Mouse (Mus musculus) neural tube, embryonic 14.5 days (tissue): ENCODE results near the gene Gtf2ird1. TPM values are rescaled to one million over a fixed set of nuclear protein-coding genes. Genes with fewer than 3 reads are reported as not detected.

Experiments used
- ATAC-seq: fragments of 200-750 bp; cut with Nextera tagmentation; 2 replicates; pipeline ENCODE4 v1.8.0; 2017; ENCODE audit warnings: low read depth, mild to moderate bottlenecking, moderate TSS enrichment, moderate library complexity
- H3K27ac ChIP-seq: fragments of 300-500 bp; sonication (generic); 2 replicates; pipeline ENCODE4 v1.5.1; 2014; ENCODE audit warnings: low read depth, mild to moderate bottlenecking, control low read depth, low read length, moderate library complexity, mixed read lengths
- H3K27me3 ChIP-seq: fragments of 300-500 bp; sonication (generic); 2 replicates; pipeline ENCODE4 v1.6.1; 2014; ENCODE audit warnings: low read length; ENCODE audit not compliant: control insufficient read depth, insufficient read depth
- H3K36me3 ChIP-seq: fragments of 300-500 bp; sonication (generic); 2 replicates; pipeline ENCODE4 v1.6.1; 2014; ENCODE audit warnings: low read length, mixed read lengths; ENCODE audit not compliant: control insufficient read depth, insufficient read depth
- H3K4me1 ChIP-seq: fragments of 300-500 bp; sonication (generic); 2 replicates; pipeline ENCODE4 v1.6.1; 2014; ENCODE audit warnings: low read length; ENCODE audit not compliant: control insufficient read depth, insufficient read depth
- H3K4me2 ChIP-seq: fragments of 300-500 bp; sonication (generic); 2 replicates; pipeline ENCODE4 v1.6.1; 2014; ENCODE audit warnings: mild to moderate bottlenecking, low read depth, low read length, control low read depth
- H3K4me3 ChIP-seq: fragments of 300-500 bp; sonication (generic); 2 replicates; pipeline ENCODE4 v1.5.1; 2014; ENCODE audit warnings: low read depth, low read length, control low read depth, mixed read lengths
- H3K9ac ChIP-seq: fragments of 300-500 bp; sonication (generic); replicated peaks from 2 replicates; pipeline ENCODE4 v1.6.1; 2014; ENCODE audit warnings: low read depth, mild to moderate bottlenecking, control low read depth, low read length, mixed read lengths
- H3K9me3 ChIP-seq: fragments of 300-500 bp; sonication (generic); 2 replicates; pipeline ENCODE4 v1.6.1; 2016; ENCODE audit warnings: low read length; ENCODE audit not compliant: control insufficient read depth
- WGBS: fragments of 180-500 bp; shearing (Covaris S2); extraction: QIAGEN DNeasy Blood & Tissue Kit; methylation state at CpG from one replicate; pipeline ENCODE4 v1.1.7; 2014; 5-methylcytosine and 5-hydroxymethylcytosine counted together
- polyA plus RNA-seq: library from polyadenylated mRNA; unstranded; fragments of >200 nt; fragmentation: Nextera tagmentation; extraction: Ambion mirVana; gene quantifications from 2 replicates; pipeline ENCODE4 v1.2.1, GENCODE M21; 2014

Gene Gtf2ird1
- 60.3 and 63.4 TPM in 2 replicates for polyA plus RNA-seq

DNA sequence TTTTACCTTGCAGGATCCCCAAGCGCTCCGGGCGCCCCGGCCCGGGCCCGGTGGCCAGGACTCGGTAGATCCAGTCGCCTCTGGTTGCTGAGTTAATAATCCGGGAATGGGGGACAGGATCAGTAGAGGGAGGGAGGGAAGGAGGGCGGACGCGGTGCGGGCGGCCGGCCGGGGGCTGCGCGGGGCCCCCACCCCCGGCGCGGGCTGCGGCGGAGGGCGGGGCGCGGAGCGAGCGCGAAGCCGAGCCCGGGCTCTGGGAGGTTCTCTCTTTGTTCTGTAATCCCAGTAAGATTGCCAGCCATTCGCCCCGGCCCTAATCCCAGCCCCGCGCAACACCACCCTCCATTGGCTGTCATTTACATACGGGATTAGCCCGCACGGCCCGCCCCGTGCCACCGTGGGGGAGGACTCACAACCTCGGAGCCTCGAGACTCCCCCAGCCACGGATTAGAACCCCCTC lies at the start of gene Gtf2ird1:
TSS of gene Gtf2ird1 (minus strand) at position 214 of the 460 bp plus-strand sequence.
- ATAC-seq = peak; percentile 84
- WGBS = under 1% methylated on average over 39 of the region's 44 CpGs
- Histone ChIP-seq H3K27me3 (no peaks in the 10 kb centered on the region), H3K9me3 (no peaks in the 10 kb centered on the region), H3K27ac (peak within 1 kb of the TSS; percentile 91), H3K4me2 (peak within 1 kb of the TSS; percentile 61), H3K4me1 (peaks cover 11% of the 10 kb centered on the region), H3K4me3 (peak within 1 kb of the TSS; percentile 73), H3K36me3 (no peaks in the 10 kb centered on the region), H3K9ac (peak within 1 kb of the TSS; percentile 90)

- no peaks in the 10 kb centered on the region for H3K27me3 ChIP-seq
- peaks cover 54% of the 10 kb centered on the region for H3K36me3 ChIP-seq
- no peak overlapping the region for H3K9ac ChIP-seq
- H3K9me3 ChIP-seq = no peaks in the 10 kb centered on the region
- no peaks in the 10 kb centered on the region for H3K4me1 ChIP-seq
- H3K27ac ChIP-seq = peak overlapping the region; percentile 55
- ATAC-seq = peak; percentile 80
- no peak overlapping the region for H3K4me3 ChIP-seq
- H3K4me2 ChIP-seq = no peak overlapping the region
- WGBS = 48% methylated on average over 9 of the region's 9 CpGs
Measured at GRCm38 (mm10) chr5:134505810-134506292, 49.3 kb upstream of the Gtf2ird1 start.

DNA sequence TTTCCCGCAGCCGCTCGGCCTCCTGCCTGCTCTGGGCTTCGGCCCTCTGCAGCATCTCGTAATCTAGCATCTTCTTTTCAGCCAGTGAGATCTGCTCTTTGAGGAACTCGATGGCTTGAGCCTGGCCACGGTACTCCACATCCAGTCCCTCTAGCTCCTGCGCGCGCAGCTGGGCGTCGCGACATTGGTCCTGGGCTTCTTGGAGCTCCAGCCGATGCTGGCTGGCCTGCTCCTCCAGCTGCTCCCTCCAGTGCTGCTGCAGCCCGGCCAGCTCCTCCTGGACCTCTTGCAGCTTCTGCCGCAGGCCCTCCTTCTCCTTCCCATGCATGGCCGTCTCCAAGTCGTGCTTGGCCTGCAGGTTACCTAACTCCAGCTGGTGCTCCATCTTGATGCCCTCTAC lies 46.1 kb upstream of the Gtf2ird1 start:
- Histone ChIP-seq H3K36me3 (peaks cover 31% of the 10 kb centered on the region), H3K9me3 (no peaks in the 10 kb centered on the region), H3K27ac (no peak overlapping the region), H3K4me1 (no peaks in the 10 kb centered on the region), H3K4me3 (no peak overlapping the region), H3K4me2 (no peak overlapping the region), H3K9ac (no peak overlapping the region), H3K27me3 (no peaks in the 10 kb centered on the region)
- no peak for ATAC-seq
- WGBS = 95% methylated on average over 18 of the region's 18 CpGs

DNA sequence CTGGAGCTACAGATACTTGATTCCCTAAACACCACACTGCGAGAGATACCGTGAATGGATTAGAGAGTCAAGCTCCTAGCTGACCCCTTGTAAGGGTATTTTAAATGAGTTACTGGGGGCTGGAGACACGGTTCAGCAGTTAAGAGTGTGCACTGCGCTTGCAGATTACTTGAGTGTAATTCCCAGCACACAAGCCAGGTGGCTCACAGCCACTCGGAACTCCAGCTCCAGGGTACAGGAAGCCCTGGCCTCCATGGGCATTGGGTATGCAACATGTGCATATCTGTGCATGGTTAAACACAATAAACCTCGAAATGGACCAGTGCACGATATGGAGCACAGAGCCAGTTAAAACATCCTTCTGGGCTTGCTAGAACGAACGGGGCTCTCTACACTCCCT lies 44.9 kb upstream of the Gtf2ird1 start:
- Histone ChIP-seq H3K4me3 (no peak overlapping the region), H3K9ac (no peak overlapping the region), H3K4me1 (no peaks in the 10 kb centered on the region), H3K27ac (no peak overlapping the region), H3K27me3 (no peaks in the 10 kb centered on the region), H3K9me3 (no peaks in the 10 kb centered on the region), H3K36me3 (peaks cover 35% of the 10 kb centered on the region), H3K4me2 (no peak overlapping the region)
- no peak for ATAC-seq
- 87% methylated on average over 9 of the region's 9 CpGs for WGBS

DNA sequence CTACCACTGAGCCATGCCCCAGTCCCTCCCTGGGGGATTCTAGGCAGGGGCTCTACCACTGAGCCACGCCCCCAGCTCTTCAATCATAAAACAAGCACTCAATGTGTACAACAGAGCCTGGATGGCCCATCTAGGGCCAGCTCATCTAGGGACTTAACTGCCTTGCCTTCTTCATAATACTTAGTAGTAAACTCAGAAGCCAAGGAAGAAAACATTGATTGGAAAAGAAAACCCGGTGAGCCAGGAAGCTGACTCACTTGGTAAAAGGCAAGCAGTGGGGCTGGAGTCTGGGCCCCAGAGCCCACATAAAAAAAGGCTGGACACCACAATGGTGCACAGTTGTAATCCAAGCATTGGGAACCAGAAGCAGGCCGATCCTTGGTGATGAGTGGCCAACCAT lies 44.2 kb upstream of the Gtf2ird1 start:
- no peak for ATAC-seq
- Histone ChIP-seq H3K27me3 (no peaks in the 10 kb centered on the region), H3K9me3 (no peaks in the 10 kb centered on the region), H3K4me2 (no peak overlapping the region), H3K9ac (no peak overlapping the region), H3K4me1 (no peaks in the 10 kb centered on the region), H3K27ac (no peak overlapping the region), H3K4me3 (no peak overlapping the region), H3K36me3 (peaks cover 42% of the 10 kb centered on the region)
- 95% methylated on average over 3 of the region's 3 CpGs for WGBS

DNA sequence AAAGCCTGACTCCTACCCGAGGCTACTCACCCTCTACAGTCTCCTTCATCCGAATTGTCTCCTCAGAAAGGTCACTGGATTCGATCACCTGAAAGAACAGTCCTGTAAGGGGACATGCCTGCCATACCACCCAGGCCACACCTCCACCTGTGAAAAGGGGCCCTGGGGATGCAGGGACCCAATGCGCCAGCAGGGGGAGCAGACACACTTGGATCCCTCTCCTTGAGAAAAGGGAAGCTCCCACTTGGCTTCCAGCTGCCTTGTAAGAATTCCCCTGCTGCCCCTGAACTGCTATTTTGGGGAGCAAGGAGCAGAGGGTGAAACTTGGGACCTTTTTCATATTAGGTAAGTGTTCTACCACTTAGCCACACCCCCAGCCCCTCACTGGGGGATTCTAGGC lies 43.5 kb upstream of the Gtf2ird1 start:
- H3K4me2 ChIP-seq = no peak overlapping the region
- 79% methylated on average over 4 of the region's 4 CpGs for WGBS
- H3K9me3 ChIP-seq = no peaks in the 10 kb centered on the region
- peaks cover 48% of the 10 kb centered on the region for H3K36me3 ChIP-seq
- no peaks in the 10 kb centered on the region for H3K4me1 ChIP-seq
- no peak for ATAC-seq
- H3K27me3 ChIP-seq = no peaks in the 10 kb centered on the region
- no peak overlapping the region for H3K27ac ChIP-seq
- no peak overlapping the region for H3K4me3 ChIP-seq
- no peak overlapping the region for H3K9ac ChIP-seq

DNA sequence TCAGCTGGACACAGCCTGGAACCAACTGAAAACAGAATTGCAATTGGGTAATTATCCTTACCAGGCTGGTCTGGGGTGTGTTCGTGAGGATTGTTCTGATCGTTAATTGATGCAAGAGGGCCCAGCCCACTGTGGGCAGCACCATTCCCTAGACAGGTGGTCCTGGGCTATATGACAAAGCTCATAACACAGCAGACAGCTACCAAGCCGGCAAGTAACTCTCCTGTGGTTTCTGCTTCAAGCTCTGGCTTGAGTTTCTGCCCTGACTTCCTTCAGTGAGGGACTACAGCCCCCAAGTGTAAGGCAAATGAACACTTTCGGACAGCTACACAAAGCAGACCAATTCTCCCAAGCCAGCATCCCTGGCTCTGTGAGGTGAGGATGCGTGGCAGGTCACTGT lies 40.5 kb upstream of the Gtf2ird1 start:
- no peak for ATAC-seq
- 94% methylated on average over 5 of the region's 5 CpGs for WGBS
- Histone ChIP-seq H3K4me3 (no peak overlapping the region), H3K27ac (no peak overlapping the region), H3K4me1 (no peaks in the 10 kb centered on the region), H3K27me3 (no peaks in the 10 kb centered on the region), H3K36me3 (peaks cover 50% of the 10 kb centered on the region), H3K9me3 (no peaks in the 10 kb centered on the region), H3K9ac (no peak overlapping the region), H3K4me2 (no peak overlapping the region)

- Histone ChIP-seq H3K4me3 (no peak overlapping the region), H3K27me3 (no peaks in the 10 kb centered on the region), H3K4me2 (no peak overlapping the region), H3K27ac (no peak overlapping the region), H3K4me1 (no peaks in the 10 kb centered on the region), H3K9me3 (no peaks in the 10 kb centered on the region), H3K36me3 (peaks cover 47% of the 10 kb centered on the region), H3K9ac (no peak overlapping the region)
- ATAC-seq = no peak
- 87% methylated on average over 4 of the region's 4 CpGs for WGBS
Measured at GRCm38 (mm10) chr5:134495796-134496195, 39.3 kb upstream of the Gtf2ird1 start.

GRCm38 (mm10) chr5:134494142-134494541 lies 37.6 kb upstream of the Gtf2ird1 start:
- peak; percentile 62; the same call in 1 of the 2 replicates for ATAC-seq
- H3K4me1 ChIP-seq = no peaks in the 10 kb centered on the region
- no peak overlapping the region for H3K9ac ChIP-seq
- H3K9me3 ChIP-seq = no peaks in the 10 kb centered on the region
- peaks cover 58% of the 10 kb centered on the region for H3K36me3 ChIP-seq
- 55% methylated on average over 11 of the region's 11 CpGs for WGBS
- no peak overlapping the region for H3K27ac ChIP-seq
- no peak overlapping the region for H3K4me3 ChIP-seq
- H3K27me3 ChIP-seq = no peaks in the 10 kb centered on the region
- H3K4me2 ChIP-seq = no peak overlapping the region
